Mouse (Mus musculus) kidney, postnatal 4 days (tissue): ENCODE data around the gene Gm20403.
"Not testable (repeated sequence)": the region's sequence is repeated elsewhere in the genome, so short reads cannot be mapped to it uniquely, and the experiment has no call there.

Experiments used
- DNase-seq, 2 experiments: peaks; one replicate each; pipeline ENCODE4 v3.0.0; 2021; ENCODE audit warnings: mixed read lengths in 2 of 2

Gm20403 gene

GRCm38 (mm10) chr12:54986052-54986717 is at the start of gene Gm20403:
Gene Gm20403 (minus strand): TSS chr12:54986529.
- peak; percentile 71 to 79 for DNase-seq

DNA sequence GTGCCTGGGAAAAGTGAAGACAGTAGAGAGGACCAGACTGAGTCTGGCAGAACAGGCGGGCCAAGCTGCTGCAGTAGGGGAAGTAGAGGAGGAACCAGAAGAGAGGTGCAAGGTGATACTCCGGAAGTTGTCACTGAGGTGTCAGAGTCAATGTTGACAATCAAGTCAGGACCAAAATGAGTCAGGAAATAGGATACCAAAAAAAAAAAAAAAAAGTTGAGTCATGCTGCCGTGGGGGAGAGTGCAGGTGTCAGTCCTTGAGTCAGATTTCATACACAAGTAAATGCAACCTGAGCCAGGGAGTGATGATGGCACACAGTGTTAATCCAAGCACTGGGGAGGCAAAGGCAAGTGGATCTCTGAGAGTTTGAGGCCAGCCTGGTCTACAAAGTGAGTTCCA is 40.8 kb upstream of the Gm20403 start:
- no peak for DNase-seq

- no peak for DNase-seq
These were observed 37.0 kb upstream of the Gm20403 start for GRCm38 (mm10) chr12:55023284-55023683.

DNA sequence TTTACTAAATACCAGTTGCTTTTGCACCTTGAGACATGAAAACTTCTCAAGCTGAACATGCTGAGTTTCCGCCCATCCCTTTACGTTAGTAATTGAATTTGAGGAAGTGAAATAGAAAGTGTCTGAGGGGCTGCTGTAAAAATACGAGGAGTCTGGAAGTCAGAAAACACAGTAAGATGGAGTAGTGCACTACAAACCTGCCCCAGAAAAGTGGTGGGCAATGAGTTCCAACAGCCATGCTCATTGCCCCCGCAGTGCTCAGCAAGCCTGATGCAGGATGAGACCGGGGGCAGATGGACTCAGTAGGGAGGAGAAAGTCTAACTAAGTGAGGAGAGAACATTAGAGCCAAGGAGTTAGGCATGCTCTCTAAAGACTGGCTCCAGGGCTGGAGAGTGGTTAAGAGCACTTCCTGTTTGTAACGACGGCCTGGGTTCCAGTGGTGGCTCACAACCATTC is 33.1 kb upstream of the Gm20403 start:
- no peak for DNase-seq

- DNase-seq = no peak
These were observed 30.9 kb upstream of the Gm20403 start for GRCm38 (mm10) chr12:55017119-55017721.

- no peak for DNase-seq
These were observed 30.2 kb upstream of the Gm20403 start for GRCm38 (mm10) chr12:55016339-55017118.

GRCm38 (mm10) chr12:55015428-55015827 is 29.1 kb upstream of the Gm20403 start:
- no peak for DNase-seq

DNA sequence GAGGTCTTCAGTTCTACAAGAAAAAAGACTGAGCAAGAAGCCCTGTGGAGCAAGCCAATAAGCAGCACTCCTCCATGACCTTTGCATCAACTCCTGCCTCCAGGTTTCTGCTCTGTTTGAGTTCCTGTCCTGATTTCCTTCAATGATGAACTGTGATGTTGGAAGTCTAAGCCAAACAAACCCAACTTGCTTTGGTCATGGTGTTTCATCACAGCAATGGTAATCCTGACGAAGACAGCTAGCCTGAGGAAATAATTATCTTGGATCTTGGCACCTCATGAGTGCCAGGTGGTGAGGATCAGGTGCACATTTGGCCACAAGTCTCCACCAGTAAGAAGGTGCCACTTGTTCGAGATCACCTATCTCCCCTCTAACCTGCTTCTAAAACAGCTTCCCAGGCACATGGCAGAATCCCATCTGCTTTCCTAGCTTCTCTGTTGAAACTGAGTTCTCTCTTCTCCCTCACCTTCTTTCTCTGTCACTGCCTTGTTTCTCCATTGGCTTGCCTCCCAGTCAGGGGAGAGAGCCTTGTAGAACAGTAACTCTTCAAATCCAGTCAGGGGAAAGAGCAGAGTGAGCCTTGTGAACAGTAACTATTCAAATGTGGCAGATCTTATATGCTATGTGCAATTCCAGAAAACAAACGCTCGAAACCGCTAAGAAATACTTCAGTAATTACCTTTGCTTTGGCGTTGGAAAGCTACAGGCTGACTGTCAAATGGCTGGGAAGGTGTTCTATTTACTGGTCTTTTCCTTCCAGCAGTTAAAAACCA is 27.5 kb upstream of the Gm20403 start, which contains the start of gene Baz1a:
TSS of gene Baz1a (minus strand) at position 723 of the 773 bp plus-strand sequence.
- no peak for DNase-seq

DNA sequence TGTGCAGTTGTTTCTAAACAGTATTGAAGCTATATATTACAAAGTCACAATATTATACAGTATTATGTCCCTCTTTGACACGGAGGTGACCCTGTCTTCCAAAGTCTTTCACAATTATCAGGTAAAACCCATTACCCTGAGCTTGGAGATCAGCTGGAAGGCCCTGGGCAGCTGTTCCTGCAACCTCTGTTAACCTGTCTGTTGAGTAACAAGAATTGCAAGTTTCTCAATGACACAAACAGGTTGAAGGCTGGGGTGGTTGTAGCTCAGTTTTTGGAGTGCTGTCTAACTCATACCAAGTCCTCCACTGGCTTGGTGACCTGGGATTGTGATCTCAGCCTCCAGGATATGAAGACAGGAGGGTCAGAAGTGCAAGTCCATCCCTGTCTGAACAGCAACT is 26.7 kb upstream of the Gm20403 start:
- no peak for DNase-seq

- no peak for DNase-seq
These were observed 21.2 kb upstream of the Gm20403 start for GRCm38 (mm10) chr12:55007361-55008008.

DNA sequence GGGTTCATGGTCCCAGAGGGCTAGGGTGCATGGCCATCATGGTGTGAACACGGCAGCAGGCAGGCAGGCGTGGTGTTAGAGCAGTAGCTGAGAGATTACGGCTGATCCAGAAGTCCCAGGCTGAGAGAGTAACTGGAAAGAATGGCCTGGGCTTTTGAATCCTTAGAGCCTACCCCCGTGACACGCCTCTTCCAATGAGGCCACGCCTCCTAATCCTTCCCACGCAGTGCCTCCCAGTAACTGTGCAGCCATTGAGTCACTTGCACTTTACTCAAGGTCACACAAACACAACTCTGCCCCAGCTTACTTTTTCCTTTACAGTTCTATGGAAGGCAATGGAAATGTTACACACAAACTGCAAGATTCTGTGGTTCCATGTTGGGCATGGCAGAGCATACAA is 19.7 kb upstream of the Gm20403 start:
- DNase-seq = no peak

DNA sequence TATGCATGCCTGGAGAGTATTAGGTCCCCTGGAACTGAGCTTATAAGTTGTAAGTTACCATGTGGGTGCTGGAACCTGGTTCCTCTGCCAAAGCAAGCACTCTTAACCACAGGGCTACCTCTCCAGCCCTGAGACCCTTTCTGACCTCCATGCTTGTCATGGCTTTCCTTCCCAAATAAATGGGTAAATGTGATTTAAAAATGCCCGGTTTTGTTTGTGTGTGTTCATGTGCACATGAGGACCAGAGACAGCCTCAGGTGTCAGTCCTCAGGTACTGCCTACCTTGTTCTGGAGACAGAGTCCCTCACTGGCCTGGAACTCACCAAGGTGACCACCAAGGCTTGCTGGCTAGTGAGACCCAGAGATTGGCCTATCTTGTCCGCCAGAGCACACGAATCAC is 18.1 kb upstream of the Gm20403 start:
- DNase-seq = no peak

GRCm38 (mm10) chr12:55003843-55004242 is 17.5 kb upstream of the Gm20403 start:
- no peak for DNase-seq

DNA sequence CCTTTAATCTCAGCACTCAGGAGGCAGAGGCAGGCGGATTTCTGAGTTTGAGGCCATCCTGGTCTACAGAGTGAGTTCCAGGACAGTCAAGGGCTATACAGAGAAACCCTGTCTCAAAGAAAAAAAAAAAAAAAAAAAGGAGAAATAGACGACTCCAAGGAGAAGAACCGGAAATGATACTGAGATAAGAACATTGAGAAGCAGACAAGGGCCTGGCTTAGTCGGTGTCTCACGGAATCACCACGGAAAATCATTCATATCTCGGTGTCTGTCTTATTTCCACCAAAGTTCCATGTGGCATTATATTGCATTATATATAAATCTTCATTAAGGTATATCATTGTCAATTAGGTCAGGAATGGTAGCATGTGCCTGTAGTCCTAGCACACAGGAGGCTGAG is 16.2 kb upstream of the Gm20403 start:
- DNase-seq = not testable (repeated sequence)

DNA sequence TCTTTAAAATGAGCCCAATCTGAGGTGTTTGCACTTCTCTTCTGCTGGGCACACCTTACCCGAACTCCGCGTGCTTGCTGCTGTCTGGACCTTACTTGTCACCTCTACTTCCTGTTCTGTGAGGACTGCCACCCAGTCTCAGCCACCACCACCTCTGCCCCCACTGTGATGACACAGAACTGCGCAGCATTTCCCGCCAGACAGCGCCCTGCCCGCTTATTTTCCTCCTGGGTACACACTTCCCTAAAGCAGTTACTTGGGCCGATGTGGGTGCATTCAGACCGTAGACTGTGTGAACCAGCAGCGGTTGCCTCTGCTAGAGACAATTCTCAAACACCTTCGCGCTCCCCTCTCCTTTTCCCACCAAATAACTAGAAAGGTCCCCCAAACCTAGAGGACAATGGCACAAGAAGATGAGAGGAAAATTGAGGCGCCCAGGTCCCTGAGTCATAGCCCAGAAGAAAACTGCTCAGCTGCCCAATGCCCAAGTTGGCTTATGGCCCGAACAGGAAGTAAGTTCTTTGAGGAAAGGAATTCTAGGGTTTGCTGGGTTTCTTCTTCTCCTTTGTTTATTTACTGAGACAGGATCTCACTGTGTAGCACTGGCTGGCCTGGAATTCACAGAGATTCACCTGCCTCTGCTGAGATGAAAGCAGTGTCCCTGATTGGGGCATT is 12.8 kb upstream of the Gm20403 start:
- peak in 1 of 2 experiments; percentile 9 for DNase-seq

DNA sequence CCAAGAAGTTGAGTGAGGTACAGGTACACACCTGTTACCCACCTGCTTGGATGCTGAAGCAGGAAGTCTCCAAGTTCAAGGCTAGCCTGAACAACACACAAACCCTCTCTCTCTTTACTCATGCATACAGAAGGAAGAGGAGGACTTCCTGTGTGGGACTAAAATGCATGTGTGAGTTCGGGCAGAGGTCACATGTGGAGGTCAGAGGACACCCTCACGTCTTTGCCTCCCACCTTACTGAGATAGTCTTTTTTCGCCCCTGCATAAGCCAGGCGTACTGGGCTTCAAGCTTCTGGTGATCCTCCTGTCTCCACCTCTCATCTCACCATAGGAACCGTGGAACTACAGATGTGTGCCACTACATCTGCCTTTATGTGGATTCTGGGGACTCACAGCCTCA is 12.1 kb upstream of the Gm20403 start:
- DNase-seq = no peak

GRCm38 (mm10) chr12:54996979-54997474 is 10.7 kb upstream of the Gm20403 start:
- no peak for DNase-seq

GRCm38 (mm10) chr12:54995965-54996364 is 9.6 kb upstream of the Gm20403 start:
- no peak for DNase-seq

- no peak for DNase-seq
These were observed 8.1 kb upstream of the Gm20403 start for GRCm38 (mm10) chr12:54994418-54994817.

GRCm38 (mm10) chr12:54994068-54994386 is 7.7 kb upstream of the Gm20403 start:
- no peak for DNase-seq

GRCm38 (mm10) chr12:54993246-54994067 is 7.1 kb upstream of the Gm20403 start:
- no peak for DNase-seq
